Comparison of ENCODE assay signal across 8 mouse cellular contexts in genomic region chr2:84887411-84888271, GRCm38 (mm10). TPM values are rescaled to one million over a fixed set of nuclear protein-coding genes. Genes with fewer than 3 reads are reported as not detected.
DNase-seq lines count a peak whose midpoint lies in the region; ATAC-seq and TF ChIP-seq lines count a peak whose summit lies in the region.

No protein-coding gene starts in this region.

- H3K4me2 ChIP-seq in forebrain, postnatal 0 days (ENCODE audit: low read depth) = peak overlapping the region; percentile 93
- H3K4me2 ChIP-seq in neural tube, embryonic 12.5 days (replicated peaks) = peak overlapping the region; percentile 91

- H3K4me1 ChIP-seq in forebrain, postnatal 0 days (ENCODE audit: insufficient read depth) = peaks cover 3% of the 10 kb centered on the region; the same call in 1 of the 2 replicates
- peaks cover 45% of the 10 kb centered on the region for H3K4me1 ChIP-seq in neural tube, embryonic 12.5 days

- no peaks in the 10 kb centered on the region for H3K36me3 ChIP-seq in forebrain, postnatal 0 days (ENCODE audit: insufficient read depth)
- H3K36me3 ChIP-seq in neural tube, embryonic 12.5 days = no peaks in the 10 kb centered on the region

- peak overlapping the region; percentile 74 for H3K4me3 ChIP-seq in forebrain, postnatal 0 days (ENCODE audit: low read depth, low read length)
- H3K4me3 ChIP-seq in neural tube, embryonic 12.5 days = peak overlapping the region; percentile 55

- DNase-seq in layer of hippocampus, adult 11-12 months (ENCODE audit: low spot score) = peak; percentile 69
- no peak for DNase-seq in layer of hippocampus, adult 9-10 months (ENCODE audit: low spot score)
- DNase-seq in adrenal gland, postnatal 14 days = peak; percentile 46
- DNase-seq in forebrain, postnatal 0 days = peak; percentile 81
- peak; percentile 42 for DNase-seq in kidney, adult 11 months
- peak; percentile 28 to 43 for DNase-seq in lung, adult 18-20 months
- DNase-seq in cerebellum, adult 9-10 months = no peak

- peak overlapping the region; percentile 83 for H3K27ac ChIP-seq in forebrain, postnatal 0 days (ENCODE audit: low read depth, low read length)
- H3K27ac ChIP-seq in neural tube, embryonic 12.5 days = no peak overlapping the region

- ATAC-seq in forebrain, postnatal 0 days = peak; percentile 46
- peak; percentile 27; the same call in 1 of the 2 replicates for ATAC-seq in neural tube, embryonic 12.5 days (ENCODE audit: low FRiP score, low read depth)

- peaks cover 8% of the 10 kb centered on the region for H3K27me3 ChIP-seq in forebrain, postnatal 0 days (ENCODE audit: insufficient read depth, low read length)
- H3K27me3 ChIP-seq in neural tube, embryonic 12.5 days (replicated peaks) = peaks cover 71% of the 10 kb centered on the region

- no peaks in the 10 kb centered on the region for H3K9me3 ChIP-seq in forebrain, postnatal 0 days (ENCODE audit: low read length)
- no peaks in the 10 kb centered on the region for H3K9me3 ChIP-seq in neural tube, embryonic 12.5 days

- TF ChIP-seq CTCF in forebrain, postnatal 0 days (IDR thresholded peaks at IDR 0.05; ENCODE audit: low read depth) = peak; percentile 39

- H3K9ac ChIP-seq in forebrain, postnatal 0 days = peak overlapping the region; percentile 69
- peak overlapping the region; percentile 64; the same call in 1 of the 2 replicates for H3K9ac ChIP-seq in neural tube, embryonic 12.5 days

- WGBS in forebrain, postnatal 0 days = under 1% methylated on average over 58 of the region's 58 CpGs
- WGBS in neural tube, embryonic 12.5 days = under 1% methylated on average over 58 of the region's 58 CpGs

RNA-seq across cellular contexts. Expression of gene Rtn4rl2, which starts 1.1 kb away (rescaled TPM):
- 1.6 and 2.6 TPM in 2 replicates for total RNA-seq in adrenal gland, postnatal 14 days (2021)
- total RNA-seq in forebrain, postnatal 0 days (2014; rRNA removed) = 17.7 and 23.7 TPM in 2 replicates
- 25.8 and 26.1 TPM in 2 replicates for polyA plus RNA-seq in forebrain, postnatal 0 days (2015; fragmentation: Nextera tagmentation; extraction: Ambion mirVana)
- 9.5 and 14.7 TPM in 2 replicates for polyA plus RNA-seq in neural tube, embryonic 12.5 days (2016; fragmentation: Nextera tagmentation; extraction: Ambion mirVana)

RNA-seq across cellular contexts. Expression of gene Slc43a3, which starts 48.7 kb away (rescaled TPM):
- total RNA-seq in adrenal gland, postnatal 14 days (2021) = 62.5 and 91.7 TPM in 2 replicates
- total RNA-seq in forebrain, postnatal 0 days (2014; rRNA removed) = 2.2 and 7.6 TPM in 2 replicates
- polyA plus RNA-seq in forebrain, postnatal 0 days (2015; fragmentation: Nextera tagmentation; extraction: Ambion mirVana) = 3.5 and 3.8 TPM in 2 replicates
- polyA plus RNA-seq in neural tube, embryonic 12.5 days (2016; fragmentation: Nextera tagmentation; extraction: Ambion mirVana) = 14.9 and 15.9 TPM in 2 replicates

RNA-seq across cellular contexts. Expression of gene Slc43a1, which starts 49.0 kb away (rescaled TPM):
- total RNA-seq in adrenal gland, postnatal 14 days (2021) = 5.2 and 9.3 TPM in 2 replicates
- total RNA-seq in forebrain, postnatal 0 days (2014; rRNA removed) = 0.92 and 3.0 TPM in 2 replicates
- 0.91 and 0.94 TPM in 2 replicates for polyA plus RNA-seq in forebrain, postnatal 0 days (2015; fragmentation: Nextera tagmentation; extraction: Ambion mirVana)
- polyA plus RNA-seq in neural tube, embryonic 12.5 days (2016; fragmentation: Nextera tagmentation; extraction: Ambion mirVana) = 8.4 and 10.2 TPM in 2 replicates

Comparison
In these comparisons a context has a peak if more than half of its experiments do, and no peak if none do; other contexts are left out.
1. DNase-seq: peak in layer of hippocampus, adult 11-12 months (single experiment), adrenal gland, postnatal 14 days (single experiment), forebrain, postnatal 0 days (single experiment), kidney, adult 11 months (single experiment) and lung, adult 18-20 months (2 of 2); none in layer of hippocampus, adult 9-10 months (single experiment) and cerebellum, adult 9-10 months (single experiment).